Mouse (Mus musculus) CH12.LX (cell line): ENCODE data around the gene Dusp27. TPM values are rescaled to one million over a fixed set of nuclear protein-coding genes. Genes with fewer than 3 reads are reported as not detected.

Source experiments
- DNase-seq: peaks from one replicate; pipeline ENCODE4 v3.0.0-alpha.2; 2013; ENCODE audit errors: extremely low read depth
- H3K27ac ChIP-seq: 2 replicates; pipeline ENCODE4 v1.5.1; 2012; ENCODE audit warnings: low read depth, mild to moderate bottlenecking, control low read depth, moderate library complexity; ENCODE audit not compliant: insufficient read depth
- H3K27me3 ChIP-seq: replicated peaks from 2 replicates; pipeline ENCODE3; 2012; ENCODE audit warnings: inconsistent platforms
- H3K36me3 ChIP-seq, 2 experiments: replicated peaks in 1 of 2; 2 replicates each; pipeline versions ENCODE3 to v1.6.1; 2012; ENCODE audit warnings: inconsistent platforms in 1 of 2, low read length in 1 of 2, mild to moderate bottlenecking in 1 of 2, mixed read lengths in 1 of 2, moderate library complexity in 1 of 2; ENCODE audit not compliant: control insufficient read depth in 1 of 2, insufficient read depth in 1 of 2
- H3K4me1 ChIP-seq, 2 experiments: 2 replicates each; pipeline ENCODE4 v1.6.1; 2012; ENCODE audit warnings: inconsistent platforms in 1 of 2, moderate library complexity in 1 of 2; ENCODE audit not compliant: insufficient read depth in 2 of 2, control insufficient read depth in 1 of 2
- H3K4me2 ChIP-seq: 2 replicates; pipeline ENCODE4 v1.6.1; 2012; ENCODE audit warnings: low read depth, mild to moderate bottlenecking, control low read depth; ENCODE audit not compliant: poor library complexity, insufficient read depth, severe bottlenecking
- H3K4me3 ChIP-seq, 3 experiments: fragments of 150-350 bp in 1 of 3; sonication (generic) in 1 of 3; replicated peaks in 1 of 3; 2 replicates each; pipeline versions ENCODE3 to v1.5.1; 2011 to 2012; ENCODE audit warnings: low read depth in 2 of 3, low read length in 2 of 3, mild to moderate bottlenecking in 2 of 3, moderate library complexity in 2 of 3, control low read depth in 1 of 3, improper control_type of control experiment in 1 of 3, inconsistent platforms in 1 of 3, mixed read lengths in 1 of 3; ENCODE audit not compliant: poor library complexity in 1 of 3
- H3K79me2 ChIP-seq: replicated peaks from 2 replicates; pipeline ENCODE4 v1.6.1; 2012; ENCODE audit warnings: mild to moderate bottlenecking, moderate library complexity; ENCODE audit not compliant: control insufficient read depth, poor library complexity, insufficient read depth, severe bottlenecking; ENCODE audit errors: extremely low read depth
- H3K9ac ChIP-seq: 2 replicates; pipeline ENCODE4 v1.6.1; 2012; ENCODE audit warnings: low read depth, mild to moderate bottlenecking, control low read depth, moderate library complexity; ENCODE audit not compliant: insufficient read depth
- H3K9me3 ChIP-seq: replicated peaks from 2 replicates; pipeline ENCODE3; 2012; ENCODE audit warnings: low read length, inconsistent platforms, mixed read lengths
- CHD1 ChIP-seq: IDR thresholded peaks from 2 replicates; pipeline ENCODE4 v1.6.1; 2012; ENCODE audit warnings: low read depth, low read length, improper control_type of control experiment, inconsistent platforms
- CTCF ChIP-seq, 2 experiments: IDR thresholded peaks in 1 of 2; conservative IDR thresholded peaks in 1 of 2; 2 replicates each; pipeline ENCODE4 v1.5.1; 2011 to 2012; ENCODE audit warnings: low read depth in 2 of 2, low read length in 2 of 2, improper control_type of control experiment in 1 of 2, inconsistent platforms in 1 of 2, mild to moderate bottlenecking in 1 of 2, moderate library complexity in 1 of 2
- ELF1 ChIP-seq: IDR thresholded peaks from 2 replicates; pipeline ENCODE4 v1.6.1; 2014; ENCODE audit warnings: low read depth, mild to moderate bottlenecking, inconsistent platforms, low read length, improper control_type of control experiment
- IRF4 ChIP-seq: IDR thresholded peaks from 2 replicates; pipeline ENCODE4 v1.6.1; 2014; ENCODE audit warnings: low read depth, mild to moderate bottlenecking, inconsistent platforms, low read length, improper control_type of control experiment
- JUN ChIP-seq: IDR thresholded peaks from 2 replicates; pipeline ENCODE4 v1.6.1; 2011; ENCODE audit warnings: low read depth, mild to moderate bottlenecking, low read length, improper control_type of control experiment, moderate library complexity; ENCODE audit not compliant: insufficient read depth
- MAX ChIP-seq: IDR thresholded peaks from 2 replicates; pipeline ENCODE4 v1.6.1; 2011; ENCODE audit warnings: low read length, improper control_type of control experiment
- MAZ ChIP-seq: IDR thresholded peaks from 2 replicates; pipeline ENCODE4 v1.6.1; 2012; ENCODE audit warnings: low read depth, mild to moderate bottlenecking, inconsistent platforms, low read length, improper control_type of control experiment, moderate library complexity
- MXI1 ChIP-seq: IDR thresholded peaks from 2 replicates; pipeline ENCODE4 v1.6.1; 2011; ENCODE audit warnings: mild to moderate bottlenecking, low read depth, low read length, improper control_type of control experiment
- MYC ChIP-seq: IDR thresholded peaks from 2 replicates; pipeline ENCODE4 v1.6.1; 2011; ENCODE audit warnings: low read depth, mild to moderate bottlenecking, improper control_type of control experiment, low read length
- NELFE ChIP-seq: IDR thresholded peaks from 2 replicates; pipeline ENCODE4 v1.6.1; 2011; ENCODE audit warnings: low read depth, low read length, improper control_type of control experiment
- RCOR1 ChIP-seq: conservative IDR thresholded peaks from 2 replicates; pipeline ENCODE4 v1.6.1; 2012; ENCODE audit warnings: low read depth, mild to moderate bottlenecking, inconsistent platforms, low read length, improper control_type of control experiment
- USF1 ChIP-seq: IDR thresholded peaks from 2 replicates; pipeline ENCODE4 v1.6.1; 2014; ENCODE audit warnings: low read depth, mild to moderate bottlenecking, inconsistent platforms, low read length, improper control_type of control experiment
- ZC3H11A ChIP-seq: IDR thresholded peaks from 2 replicates; pipeline ENCODE4 v1.6.1; 2012; ENCODE audit warnings: low read depth, mild to moderate bottlenecking, inconsistent platforms, low read length, improper control_type of control experiment
- ZMIZ1 ChIP-seq: IDR thresholded peaks from 2 replicates; pipeline ENCODE4 v1.6.1; 2012; ENCODE audit warnings: low read depth, mild to moderate bottlenecking, inconsistent platforms, low read length, improper control_type of control experiment
- dilution Hi-C: fragments of 300-500 bp; cut with MboI; formaldehyde crosslinking; loops from 2 replicates; pipeline ENCODE4 v1.14.3; 2020; ENCODE audit warnings: low sequenced_read_pairs; ENCODE audit not compliant: extremely low pct_unique_long_range_greater_than_20kb, extremely low pct_ligation_motif_present
- in situ Hi-C: fragments of 300-500 bp; cut with MboI; formaldehyde crosslinking; loops from 3 replicates; pipeline ENCODE4 v1.14.3; 2019; ENCODE audit warnings: low sequenced_read_pairs, low pct_ligation_motif_present, low pct_unique_long_range_greater_than_20kb, mixed read lengths
- polyA plus RNA-seq: library from polyadenylated mRNA; unstranded; fragments of >175 nt; gene quantifications from 2 replicates; pipeline ENCODE4 v1.2.1, GENCODE M21; 2012; ENCODE audit warnings: low read depth; ENCODE audit not compliant: insufficient read length
- total RNA-seq, 2 experiments: library from RNA; depleted of rRNA; stranded (reverse); fragments of 300-350 nt in 1 of 2; fragments of >200 nt in 1 of 2; gene quantifications; 2 replicates each; pipeline ENCODE4 v1.2.3; 2012 to 2014

The Dusp27 gene
- total and polyA plus RNA-seq, 3 experiments: 0.06 TPM; not detected in 2

DNA sequence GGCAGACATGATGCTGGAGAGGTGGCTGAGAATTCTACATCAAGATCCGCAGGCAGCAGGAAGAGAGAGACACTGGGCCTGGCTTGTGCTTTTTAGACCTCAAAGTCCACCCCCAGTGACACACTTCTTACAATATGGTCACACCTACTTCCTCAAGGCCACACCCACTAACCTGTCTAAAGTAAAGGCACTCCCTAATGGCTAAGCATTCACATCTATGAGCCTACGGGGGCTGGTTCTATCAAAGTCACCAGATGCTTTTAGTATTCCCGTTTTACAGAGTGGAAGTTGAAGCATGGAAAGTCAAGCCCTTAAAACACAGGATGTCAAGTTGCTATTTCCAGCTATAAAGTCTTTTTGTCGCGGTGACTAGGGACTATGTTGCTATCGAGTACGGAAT, 40.3 kb upstream of the Dusp27 start:
- H3K9me3 ChIP-seq: no peaks in the 10 kb centered on the region
- in situ Hi-C loops: loop anchor here (25.0 kb wide), 2 partner anchors 144 to 506 kb away; no protein-coding TSS in a partner anchor
- no peaks in the 10 kb centered on the region for H3K79me2 ChIP-seq
- TF ChIP-seq NELFE (no peak), ELF1 (no peak), CTCF (conservative IDR thresholded peaks at IDR 0.05 in 1 of 2, IDR thresholded peaks at IDR 0.05 in 1 of 2; ENCODE audit: low read depth in 2 of 2, low read length in 2 of 2) (no peak), ZC3H11A (no peak), MAX (no peak)
- H3K4me3 ChIP-seq: no peak overlapping the region
- H3K27ac ChIP-seq: no peak overlapping the region
- H3K4me2 ChIP-seq: no peak overlapping the region
- DNase-seq: no peak
- H3K36me3 ChIP-seq: no peaks in the 10 kb centered on the region
- H3K4me1 ChIP-seq: peaks cover 2 to 5% of the 10 kb centered on the region in 2 experiments; a peak in 1 of 4 replicates
- dilution Hi-C loops: no loop called here
- H3K27me3 ChIP-seq: peaks cover 4% of the 10 kb centered on the region
- H3K9ac ChIP-seq: no peak overlapping the region

DNA sequence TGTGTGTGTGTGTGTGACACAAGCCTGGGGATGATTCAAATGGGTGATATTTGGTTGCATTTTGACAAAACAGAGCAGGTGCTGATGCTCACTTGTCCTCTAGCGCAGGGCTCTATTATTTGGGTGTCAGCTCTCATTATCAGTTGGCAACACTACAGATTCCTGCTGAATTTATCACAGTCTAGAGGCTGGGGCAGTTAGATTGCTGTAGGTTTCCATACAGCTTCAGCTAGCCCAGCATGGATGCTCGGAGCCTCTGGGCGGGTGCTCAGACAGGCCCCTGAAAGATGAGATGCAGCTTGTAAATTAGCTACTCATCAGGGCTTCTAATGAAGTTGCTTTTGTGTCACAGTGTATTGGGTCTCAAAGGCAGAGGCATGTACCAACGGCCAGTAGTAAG, 39.7 kb upstream of the Dusp27 start:
- in situ Hi-C loops: loop anchor here (25.0 kb wide), 2 partner anchors 145 to 505 kb away; no protein-coding TSS in a partner anchor
- Histone ChIP-seq H3K4me1 (peaks cover 2 to 5% of the 10 kb centered on the region in 2 experiments; a peak in 1 of 4 replicates), H3K9ac (no peak overlapping the region), H3K4me3 (no peak overlapping the region), H3K27ac (no peak overlapping the region), H3K79me2 (no peaks in the 10 kb centered on the region), H3K27me3 (peaks cover 6% of the 10 kb centered on the region), H3K9me3 (no peaks in the 10 kb centered on the region), H3K36me3 (no peaks in the 10 kb centered on the region), H3K4me2 (no peak overlapping the region)
- no peak for DNase-seq
- TF ChIP-seq CHD1: no peak
- TF ChIP-seq JUN: no peak
- no peak for TF ChIP-seq MXI1
- no peak for TF ChIP-seq ZC3H11A
- TF ChIP-seq MAZ: no peak
- no peak for TF ChIP-seq ZMIZ1
- TF ChIP-seq IRF4: no peak
- TF ChIP-seq USF1: no peak
- no peak for TF ChIP-seq RCOR1
- TF ChIP-seq ELF1: no peak
- TF ChIP-seq MYC: no peak
- dilution Hi-C loops: no loop called here
